Mouse (Mus musculus) R1 (cell line): ENCODE results near the gene Svbp.

Source experiments
- DNase-seq: peaks from one replicate; pipeline ENCODE4 v3.0.0-alpha.2; 2018; ENCODE audit warnings: low read depth, low spot score

The Svbp gene

DNA sequence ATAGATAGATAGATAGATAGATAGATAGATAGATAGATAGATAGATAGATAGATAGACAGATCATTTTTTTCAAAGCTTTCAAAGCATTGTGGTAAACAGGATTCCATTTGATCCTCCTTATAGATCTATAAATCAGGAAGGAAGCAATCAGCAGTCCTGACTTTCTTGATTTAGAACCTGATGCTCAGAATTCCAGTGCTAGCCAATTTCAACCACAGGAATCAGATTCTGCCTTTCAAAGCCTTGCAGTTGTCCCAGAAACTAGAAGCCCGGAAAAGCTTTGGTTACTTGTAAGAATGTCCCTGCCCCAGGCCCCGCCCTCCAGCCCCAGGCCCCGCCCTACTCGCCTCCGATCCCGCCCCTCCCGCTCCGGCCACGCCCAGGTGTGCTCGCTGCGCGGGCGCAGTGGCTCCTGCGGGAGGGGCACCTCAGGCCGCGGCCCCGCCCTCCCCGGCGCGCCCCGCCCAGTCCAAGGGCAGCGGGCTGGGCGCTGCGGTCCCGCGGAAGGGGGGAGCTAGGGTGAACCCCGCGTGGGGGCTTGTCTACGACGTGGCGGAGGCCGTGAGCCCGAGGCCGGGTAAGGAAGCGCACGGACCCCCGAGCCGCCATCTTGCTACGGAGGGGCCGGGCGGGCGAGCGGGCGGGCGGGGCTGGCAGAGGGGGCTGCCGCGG, at the start of gene Svbp:
Gene Svbp, plus strand, starts transcription at position 398 of the 673 bp plus-strand sequence.
- peak; percentile 83 for DNase-seq

DNA sequence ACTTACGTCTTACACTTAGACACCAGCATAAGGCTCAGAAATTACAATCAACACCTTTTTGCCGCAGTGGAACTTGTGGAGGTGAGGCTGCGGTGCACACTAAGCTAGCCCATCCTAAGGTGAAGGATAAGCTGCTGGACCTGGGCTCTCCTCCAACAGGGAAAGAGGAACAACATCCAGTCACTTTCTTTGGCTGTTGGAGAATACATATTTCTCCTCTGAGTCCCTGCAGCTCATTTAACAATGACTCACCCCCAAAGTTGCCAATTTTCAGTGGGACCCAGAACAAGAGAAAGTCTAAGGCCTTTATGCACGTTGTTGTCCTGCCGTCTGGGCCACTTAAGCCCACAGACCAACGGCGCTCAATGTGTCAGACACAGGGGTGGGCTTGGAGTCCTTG, 48.3 kb upstream of the Svbp start:
- DNase-seq = no peak

DNA sequence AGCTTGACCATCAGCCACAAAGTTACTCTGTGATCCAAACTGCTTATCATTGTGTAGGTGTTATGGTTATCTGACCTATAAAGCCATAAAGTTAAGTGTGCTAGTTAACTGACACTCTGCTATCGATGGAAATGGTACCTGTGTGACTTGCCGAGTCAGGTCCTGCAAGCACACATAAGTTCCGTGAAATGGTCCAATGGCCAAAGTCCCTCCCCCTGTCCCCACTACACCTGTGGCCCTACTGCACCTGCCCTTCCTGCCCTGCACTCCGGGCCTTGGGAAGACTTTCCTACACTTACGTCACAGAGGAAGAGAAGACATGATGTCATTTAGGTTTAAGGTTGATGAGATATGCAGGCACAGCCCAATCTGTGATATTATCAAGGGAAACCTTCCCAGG, 47.8 kb upstream of the Svbp start:
- no peak for DNase-seq

DNA sequence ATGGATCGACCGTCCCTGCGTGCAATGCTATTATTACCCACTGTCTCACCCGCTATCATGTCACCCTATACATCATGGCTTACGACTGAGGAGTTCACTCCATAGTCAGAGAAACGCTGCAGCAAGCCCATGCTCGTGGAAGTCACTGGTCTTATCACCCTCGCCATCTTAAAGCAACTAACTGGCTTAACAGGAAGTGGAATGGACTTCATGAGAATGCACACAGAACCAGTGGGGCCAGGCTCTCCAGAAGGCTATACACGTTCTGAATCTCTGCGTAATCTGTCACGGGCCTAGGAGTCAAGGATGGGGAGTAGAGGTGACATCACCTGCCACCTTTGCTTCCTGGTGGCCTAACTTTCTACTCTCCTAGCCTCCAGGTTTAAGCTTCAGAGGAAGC, 46.4 kb upstream of the Svbp start:
- DNase-seq = no peak

DNA sequence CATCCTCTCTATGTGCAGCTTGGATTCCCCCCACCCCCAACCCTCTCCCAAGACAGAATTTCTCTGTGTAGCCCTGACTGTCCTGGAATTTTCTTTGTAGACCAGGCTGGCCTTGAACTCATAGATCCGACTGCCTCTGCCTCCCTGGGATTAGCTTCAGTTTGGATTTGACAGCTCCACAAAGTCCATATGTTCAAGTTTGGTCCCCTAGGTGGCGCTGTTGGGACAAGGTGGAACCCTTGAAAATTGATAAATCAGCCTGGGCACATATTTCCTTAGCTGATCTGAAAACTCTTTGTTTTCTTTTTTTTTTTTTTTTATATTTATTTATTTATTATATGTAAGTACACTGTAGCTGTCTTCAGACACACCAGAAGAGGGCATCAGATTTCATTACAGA, 37.9 kb upstream of the Svbp start:
- peak; percentile 82 for DNase-seq

DNA sequence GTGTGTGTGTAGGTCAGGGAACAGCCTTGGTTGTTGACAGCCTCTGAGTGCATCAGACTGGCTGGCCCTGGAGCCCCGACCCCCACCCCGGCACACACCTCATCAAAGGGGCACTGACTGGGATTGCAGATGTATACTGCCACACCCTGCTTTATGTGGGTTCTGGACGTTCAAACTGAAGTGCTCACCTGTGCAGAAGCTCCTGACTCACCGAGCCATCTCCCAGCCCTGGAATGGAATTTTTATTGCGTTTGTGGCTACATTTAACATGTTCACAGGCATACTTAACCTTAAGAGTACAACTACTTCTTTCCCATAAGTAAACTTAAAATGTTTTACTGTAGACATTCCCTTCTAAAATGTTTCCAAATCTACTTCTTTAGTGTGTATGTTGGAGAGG, 37.2 kb upstream of the Svbp start:
- no peak for DNase-seq

DNA sequence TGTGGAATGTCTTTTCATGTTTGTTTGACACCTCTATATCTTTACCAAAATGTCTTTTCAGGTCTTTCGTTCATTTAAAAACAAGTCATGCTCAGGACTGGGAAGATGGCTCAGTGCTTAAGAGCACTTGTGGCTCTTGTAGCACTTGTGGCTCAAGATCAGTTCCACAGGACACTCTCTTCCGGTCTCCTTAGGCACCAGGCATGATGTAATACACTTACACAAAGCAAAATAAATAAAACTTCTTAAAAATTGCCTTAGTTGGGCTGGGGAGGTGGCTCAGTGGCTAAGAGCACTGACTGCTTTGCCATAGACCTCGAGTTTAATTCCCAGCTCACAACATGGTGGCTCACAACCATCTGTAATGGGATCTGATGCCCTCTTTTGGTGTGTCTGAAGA, 33.7 kb upstream of the Svbp start:
- no peak for DNase-seq

DNA sequence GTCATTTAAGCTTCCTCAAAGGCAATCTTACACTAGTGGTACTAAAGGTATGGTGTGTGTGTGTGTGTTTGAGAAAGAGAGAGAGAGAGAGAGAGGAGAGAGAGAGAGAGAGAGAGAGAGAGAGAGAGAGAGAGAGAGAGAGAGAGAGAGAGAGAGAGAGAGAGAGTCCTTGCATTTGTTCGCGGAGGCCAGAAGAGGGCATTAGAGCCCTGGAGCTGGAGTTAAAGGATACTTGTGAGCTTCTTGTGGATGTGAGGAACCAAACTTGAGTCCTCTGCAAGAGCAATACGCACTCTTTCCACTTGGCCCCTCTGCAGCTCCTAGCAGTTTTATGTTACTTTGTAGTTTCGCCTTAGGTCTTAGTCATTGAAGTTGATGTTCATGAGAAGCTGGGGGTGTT, 32.1 kb upstream of the Svbp start:
- DNase-seq = peak; percentile 36

DNA sequence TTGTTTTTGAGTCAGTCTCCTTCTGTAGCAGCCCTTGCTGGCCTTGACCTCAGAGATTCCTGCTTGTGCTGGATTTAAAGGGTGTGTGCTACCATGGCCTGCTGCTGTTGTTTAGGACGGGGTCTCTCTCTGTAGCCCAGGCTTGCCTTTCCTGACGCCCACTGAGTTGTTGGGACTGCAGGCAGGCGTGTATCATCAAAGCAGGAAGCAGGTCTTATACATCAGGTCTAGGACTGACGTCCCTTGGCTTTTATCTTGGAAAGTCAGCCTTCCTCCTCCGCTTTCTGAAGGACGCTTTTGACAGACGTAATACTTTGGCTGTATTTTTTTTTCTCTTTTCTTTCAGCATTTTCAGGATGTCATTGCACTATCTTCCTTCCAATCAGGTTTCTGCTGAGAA, 29.2 kb upstream of the Svbp start:
- peak; percentile 56 for DNase-seq

DNA sequence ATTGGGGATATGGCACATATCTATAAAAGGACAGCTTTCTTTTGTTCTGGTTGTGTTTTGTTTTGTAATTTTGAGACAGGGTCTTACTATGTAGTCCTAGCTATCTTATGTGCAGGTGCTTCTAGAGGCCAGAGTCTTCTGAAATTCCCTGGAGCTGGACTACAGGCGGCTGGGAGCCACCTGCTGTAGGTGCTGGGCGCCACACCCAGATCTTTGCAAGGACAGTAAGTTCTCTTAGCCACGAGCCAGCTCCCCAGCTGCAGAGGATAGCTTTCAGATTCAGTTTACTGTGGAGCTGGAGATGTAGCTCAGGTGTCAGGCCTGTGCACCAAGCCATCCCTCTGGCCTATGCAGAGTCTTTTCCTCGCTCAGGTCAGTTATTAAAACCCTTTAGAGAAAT, 28.0 kb upstream of the Svbp start:
- DNase-seq = peak; percentile 34

DNA sequence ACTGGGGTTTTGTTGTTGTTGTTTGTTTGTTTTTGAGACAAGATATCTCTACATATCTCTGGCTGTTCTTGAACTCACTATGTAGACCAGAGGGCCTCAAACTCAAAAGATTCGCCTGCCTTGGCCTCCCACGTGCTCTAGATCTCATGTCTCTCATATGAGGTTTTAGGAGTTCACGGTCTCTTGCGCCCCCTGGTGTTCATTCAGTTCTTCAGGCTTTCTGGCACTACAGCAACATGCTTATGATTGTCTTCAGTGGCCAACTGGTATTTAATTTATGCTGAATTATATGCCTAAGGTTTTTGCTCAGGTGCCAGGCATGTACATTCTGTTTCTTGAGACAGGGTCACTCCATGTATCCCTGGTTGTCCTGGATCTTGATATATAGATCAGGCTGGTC, 27.4 kb upstream of the Svbp start:
- DNase-seq = peak; percentile 89

DNA sequence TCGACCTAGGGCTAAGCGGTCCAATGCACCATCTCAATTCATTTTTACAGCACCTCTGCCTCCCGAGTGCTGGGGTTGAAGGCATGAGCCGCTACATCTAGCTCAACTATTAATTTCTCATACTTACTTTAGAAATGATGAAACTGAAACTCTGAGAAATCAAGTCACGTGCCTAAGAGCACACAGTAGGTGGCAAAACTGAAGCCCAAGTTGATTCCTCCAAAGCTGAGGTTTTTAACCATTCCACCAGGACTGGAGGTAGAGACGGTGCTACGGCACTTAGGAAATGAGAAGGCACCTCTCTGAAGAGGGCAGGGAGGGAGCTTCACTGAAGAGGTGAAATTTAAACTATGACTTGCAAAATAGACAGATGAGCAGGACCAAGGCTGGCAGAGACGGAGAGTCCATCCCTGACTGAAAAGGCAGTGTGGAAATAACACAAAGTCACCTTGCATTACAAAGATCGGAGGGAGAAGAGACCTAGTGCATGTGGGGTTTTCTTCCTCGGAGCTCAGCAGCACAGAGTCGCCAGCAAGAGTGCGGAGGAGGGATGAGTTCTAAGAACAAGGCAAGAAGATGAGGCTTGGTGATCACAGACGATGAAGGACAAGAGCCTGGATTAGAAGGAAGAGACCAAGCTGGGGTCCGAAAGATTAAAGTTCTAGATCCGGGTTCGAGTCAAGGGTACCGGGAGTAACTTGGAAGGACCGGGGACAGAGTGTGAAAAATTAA, 22.0 kb upstream of the Svbp start:
- DNase-seq = no peak

DNA sequence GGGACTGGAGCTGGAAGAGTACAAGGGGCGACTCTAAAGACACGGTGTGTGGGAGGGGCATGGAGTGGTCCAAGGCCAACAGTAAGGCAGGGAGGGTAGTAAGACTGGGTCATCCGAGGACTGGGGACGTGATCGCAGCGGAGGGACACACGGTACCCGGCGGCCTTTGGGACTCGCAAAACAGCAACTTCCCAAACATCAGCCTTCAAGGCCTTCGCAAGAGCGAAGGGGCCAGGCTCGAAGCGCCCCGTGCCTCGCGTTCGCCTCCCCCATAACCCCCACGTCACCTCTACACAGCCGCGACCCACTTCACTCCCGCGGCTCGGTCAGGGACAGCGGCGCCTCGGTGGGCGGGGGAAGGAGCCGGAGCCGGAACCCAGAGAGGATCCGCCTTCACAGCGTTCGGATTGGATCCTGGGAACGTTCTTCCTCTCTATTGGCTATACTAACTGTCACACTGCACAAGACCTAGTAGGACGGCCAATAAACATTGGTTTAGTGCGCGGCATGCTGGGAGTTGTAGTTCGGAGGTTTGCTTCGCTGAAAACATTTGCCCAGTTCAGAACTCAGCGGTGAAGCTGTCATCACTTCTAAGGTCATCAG, 21.2 kb upstream of the Svbp start, which contains the start of gene Zfp691:
Gene Zfp691, minus strand, starts transcription at position 345 of the 603 bp plus-strand sequence.
- DNase-seq = peak; percentile 99

DNA sequence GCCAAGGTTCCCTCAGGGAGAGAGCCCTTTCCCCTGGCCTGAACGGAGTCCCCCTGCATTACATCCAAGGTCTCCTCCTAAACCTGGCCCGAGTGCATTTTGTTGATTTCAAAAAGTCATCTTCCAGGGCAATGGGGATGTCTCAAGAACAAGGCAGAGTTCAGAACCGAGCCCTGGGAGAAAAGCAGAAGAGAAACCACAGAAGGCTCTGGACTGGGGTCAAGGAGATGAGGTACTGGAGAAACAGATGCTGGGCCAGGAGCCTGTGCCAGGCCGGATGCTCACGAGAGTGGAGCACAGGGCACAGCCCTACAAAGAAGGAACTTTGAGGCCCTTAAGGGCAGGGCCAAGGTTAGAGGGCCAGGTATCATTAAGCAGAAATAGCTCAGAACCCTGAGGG, 17.4 kb upstream of the Svbp start:
- DNase-seq = no peak

DNA sequence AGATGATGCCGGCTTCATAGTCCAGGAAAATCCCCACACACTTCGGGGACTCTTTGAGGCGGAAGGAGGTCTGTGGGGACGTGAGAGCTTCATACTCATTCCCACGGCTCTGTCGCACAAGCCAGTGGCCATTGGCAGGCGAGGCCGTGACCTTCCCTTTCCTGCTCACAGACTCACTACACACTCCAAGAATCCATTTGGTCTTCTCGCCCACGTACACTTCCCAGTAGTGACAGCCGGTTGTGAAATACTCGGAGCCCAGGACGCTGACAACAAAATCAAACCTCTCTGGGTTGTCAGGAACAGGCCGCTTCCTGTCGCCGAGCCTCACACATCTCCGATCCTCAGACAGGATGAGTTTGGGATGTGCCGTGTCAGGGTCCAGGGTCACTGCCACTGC, 16.8 kb upstream of the Svbp start:
- DNase-seq = no peak

DNA sequence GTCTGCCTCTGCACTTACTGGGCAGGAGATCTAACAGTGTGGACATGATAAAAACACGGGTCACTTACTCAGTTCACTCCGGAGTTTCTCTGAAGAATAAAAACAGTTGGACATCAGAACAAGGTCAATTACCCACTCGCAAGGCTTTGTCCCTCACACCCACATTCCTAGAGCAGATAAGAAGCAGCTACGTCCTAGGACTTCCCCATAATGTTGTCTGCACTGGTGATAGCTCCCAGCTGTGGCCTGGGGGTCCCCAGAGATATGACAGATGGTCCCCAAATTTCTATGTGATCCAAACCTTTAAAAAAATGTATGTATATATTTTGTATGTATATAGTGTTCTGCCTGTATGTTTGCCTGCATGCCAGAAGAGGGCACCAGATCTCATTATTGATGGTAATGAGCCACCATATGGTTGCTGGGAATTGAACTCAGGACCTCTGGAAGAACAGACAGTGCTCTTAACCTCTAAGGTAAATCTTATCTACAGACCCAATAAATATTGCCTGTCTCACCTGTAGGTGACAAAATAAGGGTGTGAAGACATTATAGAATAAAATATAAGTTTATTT, 14.9 kb upstream of the Svbp start:
- peak; percentile 53 for DNase-seq

DNA sequence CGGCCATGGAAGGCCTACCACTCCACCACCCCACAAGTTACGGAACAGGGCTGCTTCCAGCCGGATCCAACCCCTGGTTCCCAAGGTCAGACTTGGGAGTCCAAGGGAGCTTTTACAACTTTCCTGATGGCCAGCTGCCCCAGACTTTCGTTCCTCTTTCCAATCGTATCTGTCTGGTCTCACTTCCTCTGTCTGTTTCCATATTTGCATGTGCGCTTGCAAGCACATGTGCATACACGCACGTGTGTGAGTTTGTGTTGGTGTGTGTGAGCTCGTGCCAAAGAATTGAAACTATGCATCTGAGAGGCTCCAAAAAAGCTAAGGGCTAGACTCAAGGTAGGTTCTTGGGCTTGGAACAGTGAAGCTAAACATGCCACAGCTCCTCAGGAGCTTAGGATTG, 13.7 kb upstream of the Svbp start:
- DNase-seq = no peak

DNA sequence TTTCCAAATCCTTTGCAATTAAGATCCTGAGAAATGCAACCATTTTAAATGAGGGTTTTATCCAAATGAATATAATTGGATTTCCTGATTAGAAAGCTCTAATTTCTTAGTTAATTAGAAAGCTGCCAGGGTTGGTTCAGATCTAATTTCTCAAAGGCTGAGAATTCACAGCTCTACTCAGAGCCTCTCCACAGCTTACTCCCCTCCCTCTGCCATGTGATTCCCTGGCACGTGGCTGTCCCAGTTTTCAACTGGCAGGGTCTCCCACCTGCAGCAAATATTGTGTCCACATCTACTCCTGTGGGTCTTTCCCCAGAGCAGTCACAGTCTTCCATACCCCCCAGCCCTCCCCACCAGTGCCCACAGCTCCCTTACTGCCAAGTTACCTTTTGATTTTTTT, 11.6 kb upstream of the Svbp start:
- DNase-seq = no peak

DNA sequence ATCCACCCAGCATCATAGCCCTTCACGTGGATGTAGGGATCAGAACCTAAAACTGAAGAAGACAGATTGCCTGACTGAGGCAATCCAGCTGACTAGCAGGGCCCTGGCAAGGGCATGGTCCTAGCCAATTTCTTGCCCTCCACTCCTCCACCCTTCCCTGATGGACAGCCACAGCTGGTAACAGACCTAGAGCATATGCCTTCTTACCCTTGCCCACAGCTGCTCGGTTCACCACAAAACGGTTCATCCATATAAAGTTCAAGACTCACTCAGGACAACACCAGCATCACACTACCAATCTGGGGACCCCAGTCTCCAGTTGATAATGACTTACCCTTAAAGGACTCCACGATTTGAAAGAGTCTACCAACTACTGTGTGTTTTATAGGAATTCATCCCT, 9.3 kb upstream of the Svbp start:
- no peak for DNase-seq

DNA sequence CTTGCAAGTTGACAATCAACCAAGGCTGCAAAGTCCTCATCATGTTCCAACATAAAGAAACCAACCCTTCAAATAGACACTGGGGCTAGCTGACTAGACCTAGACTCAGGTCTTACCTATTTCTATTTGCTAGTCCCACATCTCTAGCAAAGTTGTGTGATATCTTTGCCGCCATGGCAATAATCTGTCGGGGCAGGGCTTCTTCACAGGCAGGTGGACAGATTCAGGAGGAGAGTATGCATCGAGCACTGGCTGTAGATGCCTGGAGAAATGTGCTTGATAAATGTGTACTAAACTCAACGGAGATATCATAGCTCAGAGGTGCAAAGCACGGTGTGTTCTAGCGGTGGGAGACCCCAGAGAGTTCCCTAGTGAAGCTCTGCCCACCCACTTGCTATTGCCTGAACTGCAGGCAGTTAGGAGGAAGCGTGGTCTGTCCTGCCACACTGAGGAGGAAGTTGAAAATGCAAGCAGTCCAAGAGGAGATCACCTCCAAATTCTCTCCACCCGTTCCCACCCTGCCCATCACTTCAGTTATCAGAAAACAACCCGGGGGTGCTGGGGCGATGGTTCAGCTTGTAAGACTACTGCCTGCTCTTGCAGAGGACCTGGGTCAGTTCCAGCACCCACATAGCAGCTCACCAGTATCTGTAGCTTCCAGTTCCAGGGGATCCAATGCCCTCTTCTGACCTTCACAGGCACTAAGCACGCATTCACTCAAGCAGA, 6.9 kb upstream of the Svbp start:
- no peak for DNase-seq

DNA sequence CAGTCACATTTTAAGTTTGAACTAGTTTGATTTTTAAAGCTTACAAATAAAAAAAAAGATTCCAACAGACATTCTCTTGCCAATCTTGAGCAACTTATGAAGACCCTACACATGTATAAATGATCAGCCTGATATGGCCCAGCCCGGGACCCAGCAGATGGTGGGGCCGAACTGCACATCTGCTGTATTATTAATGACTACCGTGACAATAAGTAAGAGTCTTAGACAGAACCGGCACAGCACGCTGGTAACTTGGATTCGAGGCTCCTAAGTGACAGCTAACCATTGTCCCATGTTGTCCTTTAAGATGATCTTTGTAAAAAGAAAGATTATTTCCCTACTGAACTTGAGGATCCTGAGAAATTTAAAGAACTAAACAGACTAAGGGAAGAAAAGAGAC, 5.7 kb upstream of the Svbp start:
- DNase-seq = no peak

DNA sequence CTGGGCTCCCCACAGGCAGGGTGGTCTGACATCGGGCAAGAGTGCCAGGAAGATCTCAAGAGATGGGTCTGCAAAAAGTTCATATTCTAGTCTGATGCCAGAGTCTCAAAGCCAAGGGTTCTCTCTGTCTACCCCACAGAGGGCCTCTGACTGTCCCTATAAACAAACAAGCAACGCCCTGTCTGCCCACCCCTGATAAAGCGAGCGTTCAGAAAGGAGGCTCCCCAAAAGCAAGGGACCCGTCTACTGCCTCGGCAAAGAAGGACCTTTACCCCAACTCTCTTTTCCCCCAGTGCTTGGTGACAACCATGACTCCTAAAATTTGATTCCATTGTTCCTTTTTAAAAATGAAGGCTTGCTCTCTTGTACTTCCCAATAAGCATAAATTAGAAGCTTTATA, 5.2 kb upstream of the Svbp start, which contains the start of gene Ermap:
Gene Ermap, minus strand, starts transcription at position 148 of the 400 bp plus-strand sequence.
- DNase-seq = no peak
